Mouse (Mus musculus): ENCODE data around the gene Chsy1.

Gene Chsy1
- long read RNA-seq, experiment 1, result 0 reads
- long read RNA-seq, experiment 2, result 0 reads

DNA sequence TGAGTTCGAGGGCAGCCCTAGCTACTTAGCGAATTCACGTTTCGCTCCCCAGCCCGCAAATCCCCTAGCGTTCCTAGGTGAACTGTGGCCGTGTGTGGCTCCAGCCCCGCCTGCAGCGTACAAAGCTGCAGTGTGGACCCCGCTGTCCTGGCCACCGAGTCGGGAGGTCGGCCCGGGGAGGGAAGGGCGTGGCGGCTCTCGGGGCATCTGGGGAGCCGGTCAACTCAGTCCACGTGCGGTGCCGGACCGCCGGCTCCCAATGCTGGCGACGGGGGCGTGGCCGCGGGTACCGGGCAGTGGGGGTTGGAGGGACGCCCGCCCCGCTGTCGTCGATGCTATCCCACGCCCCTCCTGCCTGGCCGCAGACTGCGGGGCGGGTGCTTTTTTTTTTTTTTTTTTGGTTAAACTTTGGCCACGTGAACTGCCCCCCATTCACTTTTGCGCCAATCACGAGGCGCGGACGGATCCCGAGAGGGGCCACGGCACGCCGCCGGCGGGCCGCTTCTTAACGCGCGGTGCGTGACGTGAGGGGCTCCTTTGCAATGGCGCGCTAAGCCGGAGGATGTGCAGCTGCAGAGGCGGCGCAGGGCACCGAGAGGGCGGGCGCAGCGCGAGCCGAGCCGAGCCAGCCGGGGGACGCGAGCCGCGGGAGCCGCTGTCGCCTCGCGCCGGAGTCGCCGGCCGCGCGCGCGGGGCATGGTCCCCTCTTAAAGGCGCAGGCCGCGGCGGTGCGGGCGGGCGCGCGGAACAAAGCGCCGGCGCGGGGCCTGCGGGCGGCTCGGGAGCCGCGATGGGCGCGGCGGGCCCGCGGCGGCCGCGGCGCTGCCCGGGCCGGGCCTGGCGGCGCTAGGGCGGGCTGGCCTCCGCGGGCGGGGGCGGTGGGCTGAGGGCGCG lies at the start of gene Chsy1:
Gene Chsy1 (plus strand): TSS at position 555 of the 894 bp plus-strand sequence.
- intact Hi-C loops (cut with DNase I), result loop anchor here (10.0 kb wide), 1 partner anchor 556 kb away; no protein-coding TSS in a partner anchor

DNA sequence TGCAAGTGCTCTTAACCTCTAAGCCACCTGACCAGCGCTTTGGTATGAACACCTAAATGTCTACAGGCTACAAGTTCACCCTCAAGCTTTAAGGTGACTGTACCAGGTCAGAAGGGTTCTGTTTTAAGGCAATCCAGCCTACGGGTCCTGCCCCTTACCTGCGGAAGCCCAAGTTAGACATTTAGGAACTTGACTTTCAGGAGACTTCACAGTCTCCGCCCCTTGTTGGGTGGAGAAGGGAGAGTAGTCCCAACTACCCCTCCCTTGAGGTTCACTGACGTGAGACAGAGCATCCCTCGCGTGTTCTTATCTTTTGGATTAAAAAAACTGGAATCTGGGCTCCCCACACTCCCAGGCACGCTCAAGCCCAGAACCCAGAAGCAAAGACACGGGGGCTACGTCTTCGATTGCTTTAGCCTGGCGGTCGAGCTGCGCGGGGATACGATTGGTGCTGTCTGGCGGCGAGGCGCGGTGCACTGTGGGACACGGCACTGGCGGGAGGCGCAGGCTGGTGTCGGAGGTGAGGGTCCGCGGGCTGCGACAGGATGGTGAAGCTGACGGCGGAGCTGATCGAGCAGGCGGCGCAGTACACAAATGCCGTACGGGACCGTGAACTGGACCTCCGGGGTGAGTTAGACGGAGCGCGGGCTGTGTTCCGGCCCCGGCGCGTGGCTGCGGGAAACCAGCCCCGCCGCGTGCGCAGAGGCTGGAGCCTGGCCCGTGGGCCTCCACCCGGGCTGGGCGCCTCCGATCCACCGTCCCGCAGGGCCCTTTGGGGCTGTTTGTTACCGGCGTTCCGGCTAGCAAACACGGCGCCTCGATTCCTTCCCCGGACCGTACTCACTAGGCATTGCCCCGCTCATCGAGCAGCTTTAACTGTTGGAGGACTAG lies 49.0 kb upstream of the Chsy1 start:
- intact Hi-C loops (cut with DNase I), result no loop called here

GRCm38 (mm10) chr7:66061057-66061456 lies 48.3 kb upstream of the Chsy1 start:
- intact Hi-C loops (cut with DNase I), result no loop called here

DNA sequence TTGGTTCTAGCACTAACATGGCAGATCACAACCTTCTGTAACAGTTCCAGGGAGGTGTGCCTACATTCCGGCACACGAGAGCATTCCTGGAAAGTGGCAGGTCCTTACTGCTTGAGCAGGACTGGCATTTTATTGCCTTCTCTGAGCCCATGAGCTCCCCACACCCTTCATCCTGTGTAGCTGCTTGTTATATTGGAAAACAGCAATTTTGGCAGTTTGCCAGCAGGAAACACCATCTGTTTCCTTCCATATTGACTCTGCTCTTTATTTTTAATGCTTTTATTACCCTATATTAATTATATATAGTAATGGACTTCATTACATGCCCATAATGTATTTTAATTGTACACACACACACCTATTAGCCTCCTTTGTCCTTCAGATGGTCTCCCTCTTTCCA lies 32.9 kb upstream of the Chsy1 start:
- intact Hi-C loops (cut with DNase I), result no loop called here

- intact Hi-C loops (cut with DNase I), result no loop called here
Observed at GRCm38 (mm10) chr7:66079364-66080230, 29.7 kb upstream of the Chsy1 start, which contains the start of gene Selenos. Selenos (plus strand) TSS chr7:66079649.

DNA sequence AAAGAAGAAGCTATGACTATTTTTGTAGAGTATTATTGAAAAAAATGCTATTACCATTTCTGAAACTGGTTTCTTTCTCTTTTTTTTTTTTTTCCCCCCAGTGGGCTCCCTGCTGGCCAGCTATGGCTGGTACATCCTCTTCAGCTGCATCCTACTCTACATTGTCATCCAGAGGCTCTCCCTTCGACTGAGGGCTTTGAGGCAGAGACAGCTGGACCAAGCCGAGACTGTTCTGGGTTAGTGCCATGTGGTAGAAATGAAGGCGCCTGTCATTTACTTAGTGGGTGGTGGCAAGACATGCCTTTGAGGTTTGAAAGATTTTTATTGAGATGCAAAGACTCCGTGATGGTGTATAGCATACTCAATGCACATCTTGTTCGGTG lies 29.1 kb upstream of the Chsy1 start:
- intact Hi-C loops (cut with DNase I), result no loop called here

DNA sequence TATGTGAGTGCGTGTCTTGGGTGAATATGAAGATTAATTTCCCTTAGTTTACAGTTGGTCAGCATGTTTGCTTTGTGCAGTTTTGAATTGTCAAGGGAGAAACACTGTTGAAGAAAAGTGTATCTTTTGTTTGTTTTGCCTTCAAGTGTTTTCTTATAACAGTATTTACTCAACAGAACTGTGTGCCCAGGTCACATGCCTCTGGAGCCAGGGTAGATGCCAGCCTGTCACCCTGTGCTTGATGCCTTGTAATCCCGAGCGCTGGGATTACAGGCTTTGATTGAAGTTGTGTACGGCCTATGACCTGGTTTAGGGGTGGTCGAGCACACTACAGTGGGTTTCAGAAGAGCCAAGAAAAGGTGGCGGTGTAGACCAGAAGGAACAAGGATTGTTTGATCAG lies 25.6 kb upstream of the Chsy1 start:
- intact Hi-C loops (cut with DNase I), result no loop called here

- intact Hi-C loops (cut with DNase I), result no loop called here
Observed at GRCm38 (mm10) chr7:66084546-66084945, 24.8 kb upstream of the Chsy1 start.

DNA sequence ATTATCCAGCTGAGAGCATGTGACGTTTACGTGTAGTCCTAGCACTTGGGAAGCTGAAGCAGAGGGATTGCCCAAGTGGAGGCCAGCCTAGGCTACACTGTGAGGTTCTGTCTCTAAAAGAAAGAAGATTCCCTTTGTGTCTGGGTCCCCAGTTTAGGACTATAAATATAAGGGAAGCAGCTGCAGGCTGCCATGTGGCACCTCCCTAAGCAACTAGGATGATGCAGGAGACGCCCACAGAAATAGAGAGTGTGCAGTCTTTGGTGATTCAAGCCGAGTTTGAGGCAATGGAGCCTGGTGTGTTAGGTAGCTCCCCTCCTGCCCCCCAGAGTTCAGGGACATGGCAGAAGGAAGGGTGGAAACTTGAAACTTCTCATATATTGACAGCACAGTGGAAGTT lies 21.7 kb upstream of the Chsy1 start:
- intact Hi-C loops (cut with DNase I), result no loop called here

GRCm38 (mm10) chr7:66088077-66088476 lies 21.2 kb upstream of the Chsy1 start:
- intact Hi-C loops (cut with DNase I), result no loop called here

GRCm38 (mm10) chr7:66090676-66091190 lies 18.6 kb upstream of the Chsy1 start:
- intact Hi-C loops (cut with DNase I), result no loop called here

- intact Hi-C loops (cut with DNase I), result no loop called here
Observed at GRCm38 (mm10) chr7:66091553-66091952, 17.8 kb upstream of the Chsy1 start.

DNA sequence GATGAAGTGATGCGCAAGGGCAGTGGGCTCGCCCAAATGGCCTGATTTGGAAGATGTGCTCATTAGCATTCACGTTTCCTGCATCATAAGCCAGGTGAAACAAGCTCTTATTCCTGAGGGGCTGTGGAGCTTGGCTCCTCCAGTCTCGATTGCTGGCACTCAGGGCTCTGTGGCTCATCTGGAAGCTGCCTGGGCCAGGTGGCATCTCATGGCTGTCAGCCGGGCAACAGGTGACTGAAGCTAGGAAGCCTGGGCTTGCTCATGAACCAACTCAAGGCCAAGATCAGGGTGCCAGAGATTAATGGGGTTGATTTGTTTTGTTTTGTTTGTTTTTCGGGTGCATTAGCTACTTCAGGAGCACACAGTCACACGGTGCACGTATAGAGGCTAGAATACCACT lies 16.7 kb upstream of the Chsy1 start:
- intact Hi-C loops (cut with DNase I), result no loop called here

- intact Hi-C loops (cut with DNase I), result no loop called here
Observed at GRCm38 (mm10) chr7:66094141-66094540, 15.2 kb upstream of the Chsy1 start.

- intact Hi-C loops (cut with DNase I), result no loop called here
Observed at GRCm38 (mm10) chr7:66098803-66099202, 10.5 kb upstream of the Chsy1 start.

DNA sequence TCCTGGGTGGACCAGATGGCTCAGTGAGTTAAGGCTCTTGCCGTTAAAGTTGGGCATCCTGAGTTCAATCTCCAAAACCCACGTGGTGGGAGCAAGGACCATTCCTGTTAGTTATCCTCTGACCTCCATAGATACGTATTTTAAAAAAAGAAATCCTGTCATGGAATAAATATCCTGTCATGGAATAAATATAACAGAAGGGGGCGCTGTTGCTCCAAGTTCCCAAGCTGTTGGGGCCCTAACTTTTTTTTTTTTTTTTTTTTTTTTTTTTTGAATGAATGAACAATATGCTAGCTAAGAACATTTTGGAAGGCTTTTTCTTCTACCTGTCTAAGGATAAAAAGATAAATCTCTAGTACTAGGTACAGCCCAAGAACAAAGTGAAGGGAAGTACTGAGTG lies 7.4 kb upstream of the Chsy1 start:
- intact Hi-C loops (cut with DNase I), result loop anchor here (2.0 to 10.0 kb wide), 3 partner anchors 199 to 563 kb away; no protein-coding TSS in a partner anchor

- intact Hi-C loops (cut with DNase I), result loop anchor here (2.0 to 10.0 kb wide), 3 partner anchors 146 to 560 kb away; no protein-coding TSS in a partner anchor
Observed at GRCm38 (mm10) chr7:66104531-66104930, 4.8 kb upstream of the Chsy1 start.

DNA sequence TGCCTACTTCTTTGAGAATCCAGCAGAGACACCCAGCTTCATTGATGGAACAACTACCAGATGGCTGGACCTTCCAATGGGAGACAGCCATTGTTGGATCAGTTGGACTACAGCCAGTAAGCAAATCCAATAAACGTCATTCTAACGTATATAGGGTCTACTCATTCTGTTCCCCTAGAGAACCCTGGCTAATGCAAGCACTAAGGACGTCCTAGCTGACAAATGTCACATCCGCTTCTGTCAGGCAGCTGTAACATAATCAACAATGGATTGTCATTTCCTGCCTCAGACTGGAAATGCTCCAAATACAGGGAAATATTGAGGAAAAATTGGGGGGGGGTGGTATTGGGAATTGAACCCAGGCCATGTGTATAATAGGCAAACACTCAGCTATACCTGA lies 3.5 kb upstream of the Chsy1 start:
- intact Hi-C loops (cut with DNase I), result loop anchor here (2.0 to 10.0 kb wide), 2 partner anchors 145 to 559 kb away; no protein-coding TSS in a partner anchor

DNA sequence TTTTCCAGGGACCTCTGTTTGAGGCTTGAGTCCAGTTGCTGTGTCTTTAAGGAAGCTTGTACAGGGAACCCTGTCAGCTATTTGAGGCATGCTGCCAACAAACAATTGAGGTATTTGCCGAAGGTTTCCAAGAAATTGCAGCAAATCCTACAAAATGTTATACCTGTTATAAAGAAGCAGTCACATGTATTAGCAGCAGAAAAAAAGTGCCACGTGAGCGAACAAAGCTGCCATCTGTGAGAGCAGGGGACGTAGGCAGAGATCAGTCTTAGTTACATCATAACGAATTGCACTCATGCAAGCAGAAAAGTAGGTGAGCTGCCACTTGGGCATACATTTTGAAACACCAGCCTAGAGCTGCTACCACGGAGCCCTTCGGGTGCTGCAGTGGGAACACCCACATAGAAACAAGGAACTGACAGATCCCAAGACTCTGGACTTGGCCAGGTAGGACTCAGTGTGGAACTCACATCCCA lies 2.7 kb upstream of the Chsy1 start:
- intact Hi-C loops (cut with DNase I), result loop anchor here (10.0 kb wide), 1 partner anchor 558 kb away; no protein-coding TSS in a partner anchor

- intact Hi-C loops (cut with DNase I), result loop anchor here (10.0 kb wide), 1 partner anchor 558 kb away; no protein-coding TSS in a partner anchor
Observed at GRCm38 (mm10) chr7:66107206-66107605, 2.1 kb upstream of the Chsy1 start.
